Mouse (Mus musculus) right cerebral cortex, postnatal 10 days (tissue): ENCODE measurements at regions not wholly inside any gene's neighbourhood (a gene's known extent, or its start where the extent isn't known, plus 50 kb on each side); places are given as distances from the start of the nearest gene placed in this dataset.

ENCODE experiments used
- DNase-seq, 2 experiments: peaks; one replicate each; pipeline ENCODE4 v3.0.0; 2021; ENCODE audit warnings: low spot score in 2 of 2

GRCm38 (mm10) chr5:119139336-119139735 lies 531.1 kb upstream of the Tbx3 start:
- no peak for DNase-seq

DNA sequence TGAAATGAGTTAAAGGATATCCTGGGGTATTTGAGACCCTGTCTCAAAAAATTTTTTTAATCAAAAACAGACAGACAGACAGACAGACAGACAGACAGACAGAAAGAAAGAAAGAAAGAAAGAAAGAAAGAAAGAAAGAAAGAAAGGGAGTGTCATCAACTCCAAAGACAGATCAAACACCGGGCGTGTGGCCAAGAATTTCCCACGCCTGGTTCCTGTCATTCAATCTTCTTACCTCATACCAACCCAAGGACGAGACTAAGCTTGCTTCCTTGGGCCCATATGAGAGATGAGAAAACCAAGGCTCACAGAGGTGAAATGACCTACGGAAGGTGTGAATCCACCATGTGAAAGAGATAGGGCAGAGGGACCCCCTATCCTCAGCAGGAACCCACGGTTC lies 530.7 kb upstream of the Tbx3 start:
- DNase-seq: no peak

GRCm38 (mm10) chr5:119143411-119143810 lies 527.1 kb upstream of the Tbx3 start:
- no peak for DNase-seq

- DNase-seq: no peak
Measured at GRCm38 (mm10) chr5:119149389-119150185, 520.9 kb upstream of the Tbx3 start.

DNA sequence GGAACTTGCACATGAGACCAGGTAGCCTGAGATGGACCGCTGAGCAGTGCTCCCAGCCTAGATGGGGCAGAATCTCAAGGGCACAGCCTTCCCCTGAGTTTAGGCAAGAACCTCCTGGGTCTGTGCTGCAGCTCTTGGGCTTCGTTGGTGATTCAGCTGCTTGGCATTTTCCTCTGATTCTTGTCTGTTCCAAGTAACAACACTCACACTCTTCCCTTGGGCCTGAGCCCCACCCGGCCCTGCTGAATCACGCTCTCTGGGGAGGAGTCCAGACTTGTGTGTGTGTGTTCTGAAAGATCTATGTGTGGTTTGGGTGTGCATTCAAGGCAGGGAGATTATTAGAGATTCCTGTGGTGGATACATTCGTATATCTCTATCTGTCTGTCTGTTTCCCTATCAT lies 517.4 kb upstream of the Tbx3 start:
- no peak for DNase-seq

GRCm38 (mm10) chr5:119156638-119157037 lies 513.8 kb upstream of the Tbx3 start:
- no peak for DNase-seq

DNA sequence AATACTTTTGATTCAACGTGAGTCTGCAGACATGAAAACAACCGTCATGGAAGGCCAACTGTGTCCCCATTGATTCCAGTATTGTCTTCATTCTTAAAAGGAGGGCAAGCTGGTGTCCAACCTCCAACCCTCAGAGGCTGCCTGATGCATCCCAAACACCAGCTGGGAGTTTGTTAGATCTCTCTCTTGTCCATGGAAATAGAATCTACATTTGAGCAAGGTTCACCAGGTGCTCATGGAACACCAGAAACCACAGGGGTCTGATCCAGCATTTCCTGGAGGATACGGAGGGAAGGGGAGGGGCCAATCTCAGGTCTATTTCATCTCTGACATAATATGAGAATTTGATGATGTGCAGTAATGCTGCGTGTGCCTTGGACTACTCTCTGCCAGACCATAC lies 512.3 kb upstream of the Tbx3 start:
- DNase-seq: no peak

GRCm38 (mm10) chr5:119162132-119162675 lies 508.3 kb upstream of the Tbx3 start:
- no peak for DNase-seq

DNA sequence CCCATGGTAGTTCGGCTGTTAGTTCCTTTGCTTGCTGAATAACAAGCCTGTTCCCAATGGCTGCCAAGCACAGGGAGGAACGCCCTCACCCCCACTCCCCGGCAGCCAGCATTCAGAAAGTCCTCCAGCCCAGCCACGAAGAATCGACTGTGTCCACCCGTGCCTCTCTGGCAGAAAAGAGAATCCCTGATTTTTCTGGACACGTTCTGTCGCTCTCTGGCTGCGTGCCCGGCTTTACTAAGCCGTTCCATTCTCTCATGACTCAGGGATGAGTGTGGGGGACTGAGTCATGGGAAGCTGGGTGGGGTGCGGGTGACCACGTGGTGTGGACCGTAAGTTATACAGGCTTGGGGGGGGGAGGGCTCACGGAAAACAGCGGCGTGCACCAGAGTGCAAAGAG lies 502.8 kb upstream of the Tbx3 start:
- peak; percentile 88 for DNase-seq

- DNase-seq: no peak
Measured at GRCm38 (mm10) chr5:119169274-119169673, 501.2 kb upstream of the Tbx3 start.

- no peak for DNase-seq
Measured at GRCm38 (mm10) chr5:119171626-119172025, 498.8 kb upstream of the Tbx3 start.

- no peak for DNase-seq
Measured at GRCm38 (mm10) chr5:119178805-119179204, 491.7 kb upstream of the Tbx3 start.

DNA sequence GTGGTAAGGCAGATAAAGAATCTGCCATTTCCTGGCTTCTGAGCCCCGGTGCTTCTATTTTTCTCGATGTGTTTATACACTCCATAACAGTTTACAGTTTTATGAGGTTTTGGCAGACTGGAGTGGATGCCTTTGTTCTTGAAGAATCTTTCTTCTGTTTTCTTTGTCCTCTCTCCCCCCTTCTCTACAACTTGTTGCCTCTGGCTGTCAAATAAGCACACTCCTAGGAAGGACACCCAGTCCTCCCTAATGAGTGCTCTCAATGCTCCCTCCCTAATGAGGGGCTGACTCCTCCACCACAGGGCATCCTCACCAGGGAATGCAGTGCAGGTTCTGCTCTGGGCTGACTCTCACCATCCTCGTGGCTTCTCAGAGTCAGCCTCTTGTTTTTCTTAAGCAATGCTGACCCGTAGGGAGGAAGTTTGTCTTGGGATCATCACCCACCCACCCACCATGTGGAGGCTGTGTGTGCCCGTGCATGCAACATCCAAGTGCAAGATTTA lies 486.9 kb upstream of the Tbx3 start:
- no peak for DNase-seq

- DNase-seq: no peak
Measured at GRCm38 (mm10) chr5:119186611-119187010, 483.9 kb upstream of the Tbx3 start.

DNA sequence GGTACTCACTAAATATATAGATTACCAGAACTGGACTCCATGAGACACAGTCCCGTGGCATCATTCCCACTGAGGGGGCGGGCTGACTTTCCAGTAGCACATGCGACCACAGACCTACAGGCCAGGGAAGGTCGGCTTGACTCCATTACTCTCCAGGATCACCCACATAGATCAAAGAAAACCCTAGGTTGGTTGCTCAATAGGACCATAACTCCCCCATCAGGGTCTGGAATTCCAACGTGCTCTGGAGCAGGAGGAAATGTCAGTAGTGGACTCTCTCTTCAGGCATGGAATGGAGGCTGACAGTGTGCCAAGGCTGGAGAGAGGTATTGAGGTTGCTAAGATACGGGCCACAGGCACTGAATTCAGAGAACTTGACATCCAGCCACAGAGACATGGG lies 482.0 kb upstream of the Tbx3 start:
- no peak for DNase-seq

DNA sequence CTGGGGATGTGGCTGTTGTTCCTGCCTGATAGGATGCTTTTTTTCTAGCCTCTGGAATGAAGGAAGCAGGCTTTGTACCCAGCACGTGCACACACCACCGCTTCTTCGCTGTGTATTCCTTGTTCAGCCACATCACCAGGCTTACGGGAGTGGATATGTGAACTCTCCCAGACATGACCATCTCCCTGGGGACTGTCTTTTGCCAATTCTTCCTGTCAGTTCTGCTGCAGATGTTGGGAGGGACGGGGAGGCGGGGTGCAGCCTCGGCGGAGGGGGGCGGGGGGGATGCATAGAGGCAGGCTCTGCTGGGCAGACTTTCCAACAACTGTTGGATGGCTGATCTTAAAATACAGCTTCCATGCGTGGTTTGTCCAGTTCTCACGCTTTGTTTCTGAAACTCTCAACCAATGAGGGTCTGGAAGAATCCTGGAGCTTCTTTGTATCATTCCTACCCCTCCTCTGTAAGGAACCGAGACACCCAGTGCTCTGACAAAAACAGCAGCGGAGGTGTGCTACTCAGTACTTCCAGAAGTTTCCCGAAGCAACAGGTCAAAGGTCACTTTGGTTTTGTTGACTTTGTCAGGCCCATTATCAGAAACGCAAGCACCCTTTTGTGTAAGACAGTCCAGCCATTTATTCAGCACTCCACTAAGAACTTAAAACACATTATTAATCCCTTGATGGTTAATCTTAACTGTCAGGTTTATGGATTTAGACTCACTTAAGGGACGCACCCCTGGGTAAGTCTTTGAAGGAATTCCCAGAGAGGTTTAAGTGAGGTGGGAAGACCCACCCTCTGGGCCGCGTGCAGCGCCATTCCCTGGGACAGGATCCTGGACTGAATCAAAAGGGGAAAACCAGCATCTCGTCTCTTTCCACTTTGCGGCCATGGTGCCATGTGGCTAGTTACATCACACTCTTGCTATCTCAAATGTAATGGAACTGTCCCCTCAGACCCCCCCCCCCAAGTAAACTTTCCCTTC lies 476.5 kb upstream of the Tbx3 start:
- DNase-seq: no peak

- DNase-seq: no peak
Measured at GRCm38 (mm10) chr5:119199906-119200305, 470.6 kb upstream of the Tbx3 start.

DNA sequence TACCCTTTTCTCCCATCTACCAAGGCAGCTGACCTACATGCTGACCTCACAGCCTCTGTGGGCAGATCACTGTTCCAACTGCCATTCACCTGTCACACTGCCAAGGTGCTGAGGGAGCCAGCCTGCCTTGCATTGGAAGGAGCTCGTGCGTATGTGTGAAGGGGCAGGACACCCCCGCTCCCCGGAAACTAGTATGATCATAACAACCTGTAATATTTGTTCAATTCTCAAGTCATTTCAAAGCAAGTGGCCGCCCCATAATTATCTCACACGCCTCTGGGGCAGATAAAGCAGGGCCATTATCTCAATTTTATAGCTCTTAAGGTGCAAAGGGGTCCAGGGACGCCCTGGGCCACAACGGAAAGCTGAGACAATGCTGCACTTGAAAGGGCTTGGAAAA lies 469.2 kb upstream of the Tbx3 start:
- no peak for DNase-seq

GRCm38 (mm10) chr5:119204736-119205135 lies 465.7 kb upstream of the Tbx3 start:
- DNase-seq: no peak

DNA sequence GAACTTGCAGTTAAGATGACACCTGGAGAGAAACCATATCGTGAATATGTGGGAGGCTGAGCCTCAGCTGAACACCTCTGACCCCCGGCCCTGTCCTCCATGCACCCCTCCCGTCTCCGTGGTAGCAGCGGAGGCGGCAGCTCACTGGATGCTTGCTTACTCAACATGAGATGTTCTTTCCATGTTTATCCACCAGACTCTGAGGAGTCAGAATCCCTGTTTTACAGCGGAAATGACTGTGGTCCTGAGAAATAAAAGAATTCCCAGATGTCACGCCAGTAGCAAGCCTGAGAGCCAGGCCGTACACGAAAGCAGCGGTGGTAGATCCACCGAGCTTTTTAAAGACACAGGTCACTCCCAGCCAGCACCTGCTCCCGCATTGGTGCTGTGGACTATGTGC lies 462.4 kb upstream of the Tbx3 start:
- no peak for DNase-seq

- DNase-seq: no peak
Measured at GRCm38 (mm10) chr5:119213196-119213595, 457.3 kb upstream of the Tbx3 start.

DNA sequence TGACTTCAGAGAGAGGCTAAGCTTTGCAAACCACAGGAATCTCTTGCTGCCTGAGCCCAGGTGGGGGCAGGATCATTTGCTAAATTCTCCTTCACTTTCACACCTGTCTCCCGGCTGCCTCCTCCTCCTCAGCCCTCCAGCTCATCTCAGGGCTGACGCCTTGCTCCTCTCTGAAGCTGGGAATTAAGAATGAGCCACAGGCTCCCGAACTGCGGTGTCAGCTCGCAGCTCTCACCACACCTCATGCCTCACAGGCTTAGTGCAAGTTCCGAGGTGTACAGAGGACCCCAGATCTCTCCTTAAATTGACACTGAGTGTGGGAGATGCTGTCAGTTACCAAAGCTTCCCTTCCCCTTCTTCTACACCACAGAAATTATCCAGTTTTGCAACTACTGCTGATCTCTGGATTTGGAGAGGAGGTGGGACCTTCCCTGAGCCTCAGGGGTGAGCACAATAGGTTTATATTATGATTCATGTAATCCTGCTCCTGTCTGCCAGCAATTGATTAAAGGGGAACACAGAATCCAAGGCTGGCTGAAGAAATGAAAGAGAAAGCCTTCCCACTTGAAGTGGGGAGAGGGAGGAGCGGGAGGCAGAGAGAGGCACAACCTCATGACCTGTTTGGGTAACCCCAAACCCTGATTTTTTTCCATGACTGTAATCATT lies 456.6 kb upstream of the Tbx3 start:
- DNase-seq: no peak
